Mouse (Mus musculus) embryonic facial prominence, embryonic 15.5 days (tissue): ENCODE measurements around the gene Isy1. TPM values are rescaled to one million over a fixed set of nuclear protein-coding genes. Genes with fewer than 3 reads are reported as not detected.

ENCODE experiments used
- ATAC-seq: fragments of 200-750 bp; cut with Nextera tagmentation; 2 replicates; pipeline ENCODE4 v1.8.0; 2017; ENCODE audit warnings: low read depth, moderate TSS enrichment; ENCODE audit not compliant: insufficient number of reproducible peaks, low FRiP score, low TSS enrichment
- H3K27ac ChIP-seq: fragments of 300-500 bp; sonication (generic); replicated peaks from 2 replicates; pipeline ENCODE4 v1.5.1; 2015; ENCODE audit warnings: mild to moderate bottlenecking, inconsistent platforms
- H3K27me3 ChIP-seq: fragments of 300-500 bp; sonication (generic); 2 replicates; pipeline ENCODE4 v1.6.1; 2015; ENCODE audit warnings: inconsistent platforms
- H3K36me3 ChIP-seq: fragments of 300-500 bp; sonication (generic); 2 replicates; pipeline ENCODE4 v1.6.1; 2015; ENCODE audit warnings: mild to moderate bottlenecking, inconsistent platforms
- H3K4me1 ChIP-seq: fragments of 300-500 bp; sonication (generic); 2 replicates; pipeline ENCODE4 v1.6.1; 2015; ENCODE audit warnings: inconsistent platforms
- H3K4me2 ChIP-seq: fragments of 300-500 bp; sonication (generic); replicated peaks from 2 replicates; pipeline ENCODE4 v1.6.1; 2015; ENCODE audit warnings: mild to moderate bottlenecking, inconsistent platforms
- H3K4me3 ChIP-seq: fragments of 300-500 bp; sonication (generic); replicated peaks from 2 replicates; pipeline ENCODE4 v1.5.1; 2015; ENCODE audit warnings: mild to moderate bottlenecking, inconsistent platforms
- H3K9ac ChIP-seq: fragments of 300-500 bp; sonication (generic); 2 replicates; pipeline ENCODE4 v1.6.1; 2015; ENCODE audit warnings: inconsistent platforms
- H3K9me3 ChIP-seq: fragments of 300-500 bp; sonication (generic); replicated peaks from 2 replicates; pipeline ENCODE4 v1.6.1; 2016; ENCODE audit warnings: inconsistent platforms
- WGBS: fragments of 180-500 bp; shearing (Covaris S2); methylation state at CpG from one replicate; pipeline ENCODE4 v1.1.7; 2015; 5-methylcytosine and 5-hydroxymethylcytosine counted together
- polyA plus RNA-seq: library from polyadenylated mRNA; unstranded; fragments of >200 nt; fragmentation: Nextera tagmentation; extraction: Ambion mirVana; gene quantifications from 2 replicates; pipeline ENCODE4 v1.2.1, GENCODE M21; 2015

Isy1 gene
- polyA plus RNA-seq, 1 experiment from 2014 or later: 48.7 TPM

DNA sequence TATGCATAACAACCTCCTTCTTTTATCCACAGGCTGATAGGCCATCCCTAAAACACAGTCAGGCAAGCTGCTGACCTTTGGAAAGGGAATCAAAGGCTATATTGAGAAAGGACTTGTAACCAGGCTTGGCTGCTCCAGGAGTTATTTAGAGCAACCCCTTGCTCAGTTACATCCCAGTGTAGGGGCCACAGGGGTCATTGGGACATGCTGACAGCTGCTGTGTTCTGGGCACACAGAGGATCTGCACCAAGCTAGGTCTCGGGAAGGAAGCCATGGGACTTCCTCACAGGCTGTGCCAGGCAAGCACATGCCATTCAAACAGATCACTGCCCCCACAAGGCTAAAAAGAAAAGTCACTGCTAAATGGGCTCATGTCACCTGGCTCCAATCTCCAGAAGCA, 34.5 kb upstream of the Isy1 start:
- Histone ChIP-seq H3K4me1 (peaks cover 5% of the 10 kb centered on the region), H3K27ac (no peak overlapping the region), H3K27me3 (no peaks in the 10 kb centered on the region), H3K9ac (no peak overlapping the region), H3K9me3 (no peaks in the 10 kb centered on the region), H3K36me3 (no peaks in the 10 kb centered on the region), H3K4me3 (no peak overlapping the region), H3K4me2 (no peak overlapping the region)
- no peak for ATAC-seq
- WGBS: 44% methylated on average over 1 of the region's 1 CpGs

DNA sequence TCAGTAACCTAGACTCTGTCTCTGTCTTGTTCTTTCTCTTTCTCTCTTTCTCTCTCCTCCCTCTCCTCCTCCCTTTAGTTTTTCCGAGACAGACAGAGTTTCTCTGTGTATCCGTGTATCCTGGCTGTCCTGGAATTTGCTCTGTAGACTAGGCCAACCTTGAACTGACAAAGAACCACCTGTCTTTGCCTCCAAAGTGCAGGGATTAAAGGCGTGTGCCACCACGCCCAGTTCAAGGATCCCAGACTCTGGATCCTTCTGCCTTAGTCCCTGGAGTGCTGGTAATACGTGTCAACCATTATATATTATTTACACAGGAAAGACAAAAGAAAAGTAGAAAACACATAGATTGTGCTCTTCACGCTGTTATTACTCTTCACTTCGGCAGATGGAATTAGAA, 32.6 kb upstream of the Isy1 start:
- Histone ChIP-seq H3K4me2 (no peak overlapping the region), H3K9me3 (no peaks in the 10 kb centered on the region), H3K27me3 (no peaks in the 10 kb centered on the region), H3K27ac (no peak overlapping the region), H3K4me3 (no peak overlapping the region), H3K36me3 (no peaks in the 10 kb centered on the region), H3K9ac (no peak overlapping the region), H3K4me1 (peaks cover 5% of the 10 kb centered on the region)
- ATAC-seq: no peak
- 80% methylated on average over 7 of the region's 7 CpGs for WGBS

DNA sequence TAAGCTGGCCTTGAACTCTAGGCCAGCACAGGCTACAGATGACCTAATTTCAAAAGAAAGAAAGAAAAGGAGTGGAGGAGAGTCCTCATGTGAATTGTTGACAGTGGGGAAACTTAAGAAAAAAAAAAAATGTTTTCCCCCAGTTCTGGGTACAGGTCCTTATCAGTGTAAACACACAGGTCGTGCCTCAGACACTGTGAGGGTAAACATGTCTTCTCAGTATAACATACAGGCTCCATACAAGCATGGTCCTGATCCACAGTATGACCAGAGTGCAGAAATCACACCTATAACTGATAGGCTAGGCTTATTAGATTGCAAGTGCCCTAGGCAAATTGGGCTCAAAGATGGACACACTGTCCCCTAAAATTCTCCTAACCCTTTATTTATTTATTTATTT, 31.8 kb upstream of the Isy1 start:
- ATAC-seq: no peak
- no peak overlapping the region for H3K27ac ChIP-seq
- H3K36me3 ChIP-seq: no peaks in the 10 kb centered on the region
- no peak overlapping the region for H3K4me2 ChIP-seq
- WGBS: 48% methylated on average over 1 of the region's 1 CpGs
- no peak overlapping the region for H3K4me3 ChIP-seq
- H3K27me3 ChIP-seq: no peaks in the 10 kb centered on the region
- H3K4me1 ChIP-seq: peaks cover 5% of the 10 kb centered on the region
- no peak overlapping the region for H3K9ac ChIP-seq
- no peaks in the 10 kb centered on the region for H3K9me3 ChIP-seq

DNA sequence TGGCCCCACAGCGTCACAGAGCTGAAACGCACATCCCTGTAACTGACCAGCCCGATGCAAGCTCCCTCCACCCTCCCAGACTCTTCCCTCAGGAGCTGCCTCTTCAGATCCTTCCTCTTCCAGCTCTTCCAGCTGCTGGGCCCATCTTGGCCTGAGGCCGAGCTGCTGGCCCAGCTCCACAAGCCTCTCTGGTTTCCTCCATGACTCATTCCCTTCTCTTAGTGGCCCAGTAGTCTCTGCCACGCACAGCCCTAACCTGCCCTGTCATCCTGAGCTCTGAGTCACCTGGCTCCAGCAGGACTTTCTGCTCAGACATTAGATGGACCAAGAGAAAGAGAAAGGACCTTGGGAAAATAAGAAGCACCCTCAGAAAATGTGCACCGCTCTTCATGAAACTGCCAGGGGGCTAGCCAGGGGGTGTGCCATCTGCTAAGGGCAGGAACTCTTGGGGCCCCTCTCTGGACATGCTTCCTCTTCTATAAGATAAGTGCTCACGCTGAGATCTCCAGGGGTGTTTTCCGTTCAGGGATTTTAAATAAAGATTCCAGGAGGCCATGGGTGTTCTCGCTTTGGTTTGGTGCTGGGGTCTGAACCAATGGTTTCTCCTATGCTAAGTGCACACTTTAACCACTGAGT, 30.4 kb upstream of the Isy1 start:
- Histone ChIP-seq H3K9ac (no peak overlapping the region), H3K36me3 (no peaks in the 10 kb centered on the region)
- 59% methylated on average over 9 of the region's 9 CpGs for WGBS

DNA sequence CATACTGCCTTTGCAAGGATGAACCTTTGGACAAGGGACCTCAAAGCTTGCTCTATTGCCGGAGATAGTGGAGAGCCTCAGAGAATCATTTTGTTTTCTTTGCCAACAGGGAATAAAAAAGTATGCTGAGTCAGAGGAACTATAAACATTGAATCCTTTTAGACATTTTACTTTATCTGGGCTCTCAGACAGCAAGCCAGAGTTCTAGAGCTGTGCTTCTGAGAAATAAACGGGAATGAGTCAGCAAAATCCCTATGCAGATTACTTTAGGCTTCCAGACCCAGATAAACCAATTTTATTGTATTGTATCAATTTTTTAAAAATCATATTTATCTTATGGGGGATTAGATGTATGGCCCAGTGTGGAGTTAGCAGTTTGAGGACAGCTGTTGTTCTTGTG, 28.7 kb upstream of the Isy1 start:
- Histone ChIP-seq H3K36me3 (no peaks in the 10 kb centered on the region), H3K27ac (no peak overlapping the region), H3K4me3 (no peak overlapping the region), H3K4me1 (peaks cover 5% of the 10 kb centered on the region), H3K9ac (no peak overlapping the region), H3K27me3 (0 out of 2 replicates have a peak, but pooled peaks cover 3% of the 10 kb centered on the region), H3K9me3 (no peaks in the 10 kb centered on the region), H3K4me2 (no peak overlapping the region)
- WGBS: 75% methylated on average over 2 of the region's 2 CpGs
- no peak for ATAC-seq

More for the DNA sequence above, 30.4 kb upstream of the Isy1 start:
- peaks cover 5% of the 10 kb centered on the region for H3K4me1 ChIP-seq
- H3K4me2 ChIP-seq: no peak overlapping the region
- H3K4me3 ChIP-seq: no peak overlapping the region
- no peak overlapping the region for H3K27ac ChIP-seq
- no peaks in the 10 kb centered on the region for H3K9me3 ChIP-seq
- H3K27me3 ChIP-seq: no peaks in the 10 kb centered on the region
- ATAC-seq: 0 out of 2 replicates have a peak, but pooled peaks have one; percentile 43

DNA sequence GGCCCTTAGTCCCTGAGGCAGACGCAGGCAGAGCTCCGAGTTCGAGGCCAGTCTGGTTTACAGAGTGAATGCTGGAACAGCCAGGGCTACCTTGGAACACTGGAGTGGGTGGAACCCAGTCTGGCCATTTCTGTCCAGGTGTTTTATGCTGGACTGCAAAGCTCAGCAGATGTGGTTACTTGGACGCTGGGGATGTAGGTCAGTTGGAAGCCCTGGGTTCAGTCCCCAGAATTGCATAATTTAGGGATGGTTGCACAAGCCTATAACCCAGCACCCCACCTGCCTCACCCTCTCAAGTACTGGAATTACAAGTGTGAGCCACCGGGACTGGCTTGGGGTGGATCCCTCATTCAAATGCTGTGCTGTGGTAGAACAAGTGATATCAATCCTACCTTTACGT, 27.6 kb upstream of the Isy1 start:
- 76% methylated on average over 6 of the region's 6 CpGs for WGBS
- no peak for ATAC-seq
- Histone ChIP-seq H3K36me3 (no peaks in the 10 kb centered on the region), H3K27ac (no peak overlapping the region), H3K4me3 (no peak overlapping the region), H3K4me1 (peaks cover 5% of the 10 kb centered on the region), H3K9me3 (no peaks in the 10 kb centered on the region), H3K4me2 (no peak overlapping the region), H3K9ac (no peak overlapping the region), H3K27me3 (0 out of 2 replicates have a peak, but pooled peaks cover 3% of the 10 kb centered on the region)

DNA sequence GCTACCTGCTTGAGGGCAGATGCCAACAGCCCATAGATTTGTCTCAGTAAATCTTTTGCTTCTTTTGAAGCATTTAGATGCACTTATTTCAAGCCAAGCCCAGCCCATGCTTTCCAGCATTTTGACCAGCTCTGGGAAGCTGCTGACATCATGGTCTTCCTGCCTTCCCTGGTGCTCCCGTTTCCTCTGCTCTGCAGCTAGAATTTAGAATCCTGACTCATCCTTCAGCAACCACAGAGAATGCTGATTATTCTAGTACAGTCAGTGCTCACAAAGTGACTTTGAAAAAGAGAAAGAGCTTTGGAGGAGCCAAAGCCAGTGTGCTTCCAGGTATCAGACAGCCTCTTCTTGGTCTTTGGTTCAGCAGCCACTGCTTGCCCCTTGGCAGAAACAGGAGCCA, 18.5 kb upstream of the Isy1 start:
- Histone ChIP-seq H3K27me3 (0 out of 2 replicates have a peak, but pooled peaks cover 4% of the 10 kb centered on the region), H3K36me3 (no peaks in the 10 kb centered on the region), H3K4me1 (no peaks in the 10 kb centered on the region), H3K9me3 (no peaks in the 10 kb centered on the region), H3K9ac (no peak overlapping the region), H3K4me2 (no peak overlapping the region), H3K27ac (no peak overlapping the region), H3K4me3 (no peak overlapping the region)
- 48% methylated on average over 1 of the region's 1 CpGs for WGBS
- ATAC-seq: no peak

DNA sequence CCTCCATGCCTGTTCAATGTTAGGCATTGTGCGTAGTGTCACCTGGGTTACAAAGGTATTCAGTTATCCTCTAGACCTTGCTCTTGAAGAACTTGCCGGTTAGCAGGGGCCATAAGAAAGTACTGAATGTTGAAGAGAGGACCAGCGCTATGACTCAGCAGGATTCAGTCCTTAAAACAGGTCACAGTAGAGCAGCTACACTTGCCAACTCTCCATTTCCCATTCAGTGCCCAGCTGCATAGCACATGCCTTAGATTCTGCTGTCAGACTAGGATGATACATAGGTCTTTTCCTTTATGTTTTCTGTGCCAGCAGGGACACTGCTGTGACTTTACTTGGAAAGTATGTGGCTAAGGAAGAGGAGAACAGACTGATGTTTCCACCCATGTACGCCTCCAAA, 14.8 kb upstream of the Isy1 start:
- Histone ChIP-seq H3K27me3 (0 out of 2 replicates have a peak, but pooled peaks cover 4% of the 10 kb centered on the region), H3K4me3 (no peak overlapping the region), H3K9me3 (no peaks in the 10 kb centered on the region), H3K36me3 (no peaks in the 10 kb centered on the region), H3K4me2 (no peak overlapping the region), H3K27ac (no peak overlapping the region), H3K4me1 (peaks cover 6% of the 10 kb centered on the region), H3K9ac (no peak overlapping the region)
- ATAC-seq: no peak
- 77% methylated on average over 4 of the region's 4 CpGs for WGBS

DNA sequence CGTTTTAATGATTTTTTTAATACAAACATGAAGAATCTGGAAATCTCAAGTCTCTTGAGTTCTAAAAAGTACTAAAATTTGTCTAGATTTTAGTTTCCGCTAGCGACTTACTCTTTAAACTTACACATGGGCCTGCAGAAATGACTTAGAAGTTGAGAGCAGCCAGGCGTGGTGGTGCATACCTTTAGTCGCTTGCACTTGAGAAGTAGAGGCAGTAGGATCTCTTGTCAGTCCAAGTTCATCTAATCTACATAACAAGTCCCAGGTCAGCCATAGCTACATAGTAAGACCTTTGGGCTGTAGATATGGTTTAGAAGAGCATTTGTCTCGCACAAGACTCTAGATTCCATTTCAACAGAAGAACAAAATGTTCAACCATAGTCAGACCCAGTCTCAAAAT, 13.3 kb upstream of the Isy1 start:
- no peak overlapping the region for H3K9ac ChIP-seq
- ATAC-seq: no peak
- H3K27ac ChIP-seq: no peak overlapping the region
- H3K27me3 ChIP-seq: no peaks in the 10 kb centered on the region
- H3K4me1 ChIP-seq: peaks cover 20% of the 10 kb centered on the region
- H3K4me3 ChIP-seq: no peak overlapping the region
- H3K4me2 ChIP-seq: no peak overlapping the region
- no peaks in the 10 kb centered on the region for H3K9me3 ChIP-seq
- WGBS: 80% methylated on average over 6 of the region's 6 CpGs
- no peaks in the 10 kb centered on the region for H3K36me3 ChIP-seq

DNA sequence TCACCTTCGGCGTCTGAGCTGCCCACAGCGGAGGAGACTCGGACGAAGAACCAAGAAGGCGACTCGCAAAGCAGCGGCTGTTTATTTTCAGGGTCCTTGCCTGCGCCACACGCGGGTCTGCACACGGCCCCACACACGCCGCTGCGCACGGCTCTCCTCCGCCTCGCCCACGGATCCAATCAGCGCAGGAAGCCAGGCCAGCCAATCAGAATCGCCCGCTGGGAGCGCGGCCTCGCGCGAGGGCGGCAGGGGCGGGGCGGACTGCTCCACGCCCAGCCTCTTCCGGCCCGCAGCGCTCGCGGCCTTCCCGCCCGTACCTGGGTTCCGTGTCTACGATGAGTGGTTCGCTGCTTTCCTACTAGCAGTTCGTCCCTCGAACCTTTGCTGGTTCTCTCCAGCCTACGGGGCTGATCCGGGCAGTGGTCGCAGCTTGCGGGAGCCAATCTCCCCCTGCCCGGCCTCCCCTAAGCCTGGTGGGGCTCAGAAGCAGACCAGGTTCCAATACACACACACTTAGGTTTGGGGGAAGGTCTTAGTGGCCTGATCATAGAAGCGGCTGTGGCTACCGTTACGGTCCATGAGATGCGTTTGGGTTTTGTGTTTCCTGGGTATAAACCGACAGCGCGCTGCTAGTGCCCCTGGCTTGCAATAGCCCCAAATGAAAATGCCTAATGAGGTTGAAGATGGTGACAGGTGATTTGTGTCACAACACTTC, 12.5 kb upstream of the Isy1 start, which contains the start of gene Cnbp:
TSS of gene Cnbp (minus strand) at position 207 of the 715 bp plus-strand sequence.
- Histone ChIP-seq H3K4me2 (peak within 1 kb of the TSS; percentile 83), H3K36me3 (no peaks in the 10 kb centered on the region), H3K4me1 (peaks cover 23% of the 10 kb centered on the region), H3K27ac (peak within 1 kb of the TSS; percentile 96), H3K4me3 (peak within 1 kb of the TSS; percentile 84), H3K9ac (peak within 1 kb of the TSS; percentile 96), H3K9me3 (no peaks in the 10 kb centered on the region), H3K27me3 (no peaks in the 10 kb centered on the region)
- under 1% methylated on average over 55 of the region's 55 CpGs for WGBS
- ATAC-seq: peak; percentile 99

DNA sequence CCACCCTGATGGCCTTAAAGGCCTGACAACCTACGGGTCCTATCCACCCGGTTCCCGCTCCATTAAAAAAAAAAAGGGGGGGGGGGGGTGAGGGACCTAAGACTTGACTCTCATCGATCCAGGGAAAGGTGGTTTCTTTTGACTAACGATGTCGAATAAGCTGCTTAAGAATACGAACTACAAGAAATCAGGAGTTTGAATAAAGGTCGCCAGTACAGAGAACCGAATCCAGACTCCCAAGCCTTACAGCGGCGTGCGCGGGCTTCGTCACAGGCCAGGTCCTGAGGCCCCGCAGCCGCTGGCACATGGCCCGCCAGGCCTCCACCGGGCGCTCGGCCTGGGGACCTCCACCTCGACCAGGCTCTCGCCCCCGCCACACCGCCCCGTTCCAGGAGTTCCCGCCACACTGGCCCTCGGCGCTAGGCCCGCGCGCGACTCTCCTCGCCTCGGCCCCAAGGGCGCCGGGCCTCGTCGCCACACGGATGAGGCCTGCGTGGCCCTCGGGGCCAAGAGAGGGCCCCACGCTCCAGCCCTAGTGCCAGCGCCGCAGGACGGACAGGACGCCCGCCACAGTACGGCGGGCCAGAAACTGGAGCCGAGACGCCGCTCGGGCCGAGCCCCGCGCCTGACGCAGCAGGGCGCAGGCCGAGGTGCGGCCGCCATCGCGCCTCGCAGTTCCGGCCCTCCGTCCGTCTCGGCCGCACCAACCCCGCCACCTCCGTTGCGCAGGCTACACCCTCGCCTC, 11.7 kb upstream of the Isy1 start:
- H3K36me3 ChIP-seq: peaks cover 4% of the 10 kb centered on the region
- peak; percentile 64 for ATAC-seq
- peak overlapping the region; percentile 84 for H3K4me3 ChIP-seq
- peak overlapping the region; percentile 96 for H3K9ac ChIP-seq
- no peaks in the 10 kb centered on the region for H3K9me3 ChIP-seq
- no peaks in the 10 kb centered on the region for H3K27me3 ChIP-seq
- peak overlapping the region; percentile 83 for H3K4me2 ChIP-seq
- under 1% methylated on average over 73 of the region's 73 CpGs for WGBS
- peak overlapping the region; percentile 96 for H3K27ac ChIP-seq
- H3K4me1 ChIP-seq: peaks cover 25% of the 10 kb centered on the region
